Mouse (Mus musculus) neural tube, embryonic 14.5 days (tissue): ENCODE results near the gene Utp6. TPM values are rescaled to one million over a fixed set of nuclear protein-coding genes. Genes with fewer than 3 reads are reported as not detected.
A peak's percentile ranks its signal among the peaks of the same experiment; 100 is the strongest.

Source experiments
- ATAC-seq: fragments of 200-750 bp; cut with Nextera tagmentation; 2 replicates; pipeline ENCODE4 v1.8.0; 2017; ENCODE audit warnings: low read depth, mild to moderate bottlenecking, moderate TSS enrichment, moderate library complexity
- H3K27ac ChIP-seq: fragments of 300-500 bp; sonication (generic); 2 replicates; pipeline ENCODE4 v1.5.1; 2014; ENCODE audit warnings: low read depth, mild to moderate bottlenecking, control low read depth, low read length, moderate library complexity, mixed read lengths
- H3K27me3 ChIP-seq: fragments of 300-500 bp; sonication (generic); 2 replicates; pipeline ENCODE4 v1.6.1; 2014; ENCODE audit warnings: low read length; ENCODE audit not compliant: control insufficient read depth, insufficient read depth
- H3K36me3 ChIP-seq: fragments of 300-500 bp; sonication (generic); 2 replicates; pipeline ENCODE4 v1.6.1; 2014; ENCODE audit warnings: low read length, mixed read lengths; ENCODE audit not compliant: control insufficient read depth, insufficient read depth
- H3K4me1 ChIP-seq: fragments of 300-500 bp; sonication (generic); 2 replicates; pipeline ENCODE4 v1.6.1; 2014; ENCODE audit warnings: low read length; ENCODE audit not compliant: control insufficient read depth, insufficient read depth
- H3K4me2 ChIP-seq: fragments of 300-500 bp; sonication (generic); 2 replicates; pipeline ENCODE4 v1.6.1; 2014; ENCODE audit warnings: mild to moderate bottlenecking, low read depth, low read length, control low read depth
- H3K4me3 ChIP-seq: fragments of 300-500 bp; sonication (generic); 2 replicates; pipeline ENCODE4 v1.5.1; 2014; ENCODE audit warnings: low read depth, low read length, control low read depth, mixed read lengths
- H3K9ac ChIP-seq: fragments of 300-500 bp; sonication (generic); replicated peaks from 2 replicates; pipeline ENCODE4 v1.6.1; 2014; ENCODE audit warnings: low read depth, mild to moderate bottlenecking, control low read depth, low read length, mixed read lengths
- H3K9me3 ChIP-seq: fragments of 300-500 bp; sonication (generic); 2 replicates; pipeline ENCODE4 v1.6.1; 2016; ENCODE audit warnings: low read length; ENCODE audit not compliant: control insufficient read depth
- WGBS: fragments of 180-500 bp; shearing (Covaris S2); extraction: QIAGEN DNeasy Blood & Tissue Kit; methylation state at CpG from one replicate; pipeline ENCODE4 v1.1.7; 2014; 5-methylcytosine and 5-hydroxymethylcytosine counted together
- polyA plus RNA-seq: library from polyadenylated mRNA; unstranded; fragments of >200 nt; fragmentation: Nextera tagmentation; extraction: Ambion mirVana; gene quantifications from 2 replicates; pipeline ENCODE4 v1.2.1, GENCODE M21; 2014

The Utp6 gene
- polyA plus RNA-seq, 1 experiment from 2014 or later = 42.8 TPM

GRCm38 (mm10) chr11:79967752-79968151 lies 5.6 kb upstream of the Utp6 start:
- H3K27me3 ChIP-seq = no peaks in the 10 kb centered on the region
- 79% methylated on average over 10 of the region's 10 CpGs for WGBS
- no peak overlapping the region for H3K27ac ChIP-seq

GRCm38 (mm10) chr11:79965896-79966295 lies 3.7 kb upstream of the Utp6 start:
- Histone ChIP-seq H3K9ac (no peak overlapping the region), H3K36me3 (no peaks in the 10 kb centered on the region), H3K27me3 (no peaks in the 10 kb centered on the region), H3K27ac (no peak overlapping the region), H3K9me3 (no peaks in the 10 kb centered on the region), H3K4me1 (no peaks in the 10 kb centered on the region), H3K4me3 (no peak overlapping the region), H3K4me2 (no peak overlapping the region)
- 41% methylated on average over 8 of the region's 8 CpGs for WGBS
- no peak for ATAC-seq

More at GRCm38 (mm10) chr11:79967752-79968151, 5.6 kb upstream of the Utp6 start:
- Histone ChIP-seq H3K4me3 (no peak overlapping the region), H3K4me1 (no peaks in the 10 kb centered on the region), H3K9ac (no peak overlapping the region), H3K4me2 (no peak overlapping the region), H3K36me3 (no peaks in the 10 kb centered on the region), H3K9me3 (no peaks in the 10 kb centered on the region)
- no peak for ATAC-seq

GRCm38 (mm10) chr11:79963212-79963974 lies 1.2 kb upstream of the Utp6 start:
- Histone ChIP-seq H3K9ac (no peak overlapping the region), H3K4me1 (no peaks in the 10 kb centered on the region), H3K27me3 (no peaks in the 10 kb centered on the region), H3K4me3 (no peak overlapping the region; the same call in 1 of the 2 replicates), H3K36me3 (peaks cover 7% of the 10 kb centered on the region), H3K4me2 (peak overlapping the region; percentile 59; the same call in 1 of the 2 replicates), H3K27ac (no peak overlapping the region), H3K9me3 (no peaks in the 10 kb centered on the region)
- no peak for ATAC-seq
- 51% methylated on average over 8 of the region's 8 CpGs for WGBS

- Histone ChIP-seq H3K27ac (no peak overlapping the region), H3K4me3 (peak overlapping the region; percentile 44), H3K9ac (no peak overlapping the region), H3K4me2 (peak overlapping the region; percentile 59), H3K4me1 (no peaks in the 10 kb centered on the region), H3K9me3 (no peaks in the 10 kb centered on the region), H3K27me3 (no peaks in the 10 kb centered on the region), H3K36me3 (peaks cover 12% of the 10 kb centered on the region)
- no peak for ATAC-seq
- 4% methylated on average over 9 of the region's 9 CpGs for WGBS
These were observed 640 bp upstream of the Utp6 start for GRCm38 (mm10) chr11:79962877-79963183.

- 8% methylated on average over 27 of the region's 27 CpGs for whole genome bisulfite sequencing
These were observed 655 bp downstream of the Utp6 start for GRCm38 (mm10) chr11:79961346-79962124.

GRCm38 (mm10) chr11:79947265-79947664 lies 14.9 kb downstream of the Utp6 start:
- Histone ChIP-seq H3K4me1 (no peaks in the 10 kb centered on the region), H3K9me3 (no peaks in the 10 kb centered on the region), H3K27me3 (no peaks in the 10 kb centered on the region), H3K4me2 (no peak overlapping the region), H3K36me3 (peaks cover 71% of the 10 kb centered on the region), H3K27ac (no peak overlapping the region), H3K4me3 (no peak overlapping the region), H3K9ac (no peak overlapping the region)
- no peak for ATAC-seq
- WGBS = 95% methylated on average over 3 of the region's 3 CpGs

More at GRCm38 (mm10) chr11:79961346-79962124, 655 bp downstream of the Utp6 start:
- Histone ChIP-seq H3K4me1 (no peaks in the 10 kb centered on the region), H3K27ac (no peak overlapping the region), H3K36me3 (peaks cover 20% of the 10 kb centered on the region), H3K27me3 (no peaks in the 10 kb centered on the region), H3K4me2 (peak overlapping the region; percentile 57), H3K4me3 (peak overlapping the region; percentile 44), H3K9ac (peak overlapping the region; percentile 30), H3K9me3 (no peaks in the 10 kb centered on the region)
- ATAC-seq = peak; percentile 47; the same call in 1 of the 2 replicates

GRCm38 (mm10) chr11:79943601-79944000 lies 18.6 kb downstream of the Utp6 start:
- Histone ChIP-seq H3K27me3 (no peaks in the 10 kb centered on the region), H3K4me1 (no peaks in the 10 kb centered on the region), H3K9ac (no peak overlapping the region), H3K4me2 (no peak overlapping the region), H3K4me3 (no peak overlapping the region), H3K36me3 (peaks cover 64% of the 10 kb centered on the region), H3K9me3 (no peaks in the 10 kb centered on the region), H3K27ac (no peak overlapping the region)
- 93% methylated on average over 7 of the region's 7 CpGs for WGBS
- ATAC-seq = no peak

GRCm38 (mm10) chr11:79943136-79943535 lies 19.1 kb downstream of the Utp6 start:
- H3K4me1 ChIP-seq = no peaks in the 10 kb centered on the region
- no peak overlapping the region for H3K4me2 ChIP-seq
- WGBS = 87% methylated on average over 8 of the region's 8 CpGs
- H3K9me3 ChIP-seq = no peaks in the 10 kb centered on the region
- no peak overlapping the region for H3K27ac ChIP-seq
- peaks cover 61% of the 10 kb centered on the region for H3K36me3 ChIP-seq
- H3K4me3 ChIP-seq = no peak overlapping the region
- ATAC-seq = no peak
- H3K9ac ChIP-seq = no peak overlapping the region
- H3K27me3 ChIP-seq = no peaks in the 10 kb centered on the region

GRCm38 (mm10) chr11:79935766-79936165 lies 26.4 kb downstream of the Utp6 start:
- Histone ChIP-seq H3K9me3 (no peaks in the 10 kb centered on the region), H3K27me3 (no peaks in the 10 kb centered on the region), H3K36me3 (peaks cover 35% of the 10 kb centered on the region), H3K9ac (no peak overlapping the region), H3K4me3 (no peak overlapping the region), H3K4me2 (no peak overlapping the region), H3K27ac (no peak overlapping the region), H3K4me1 (no peaks in the 10 kb centered on the region)
- 91% methylated on average over 9 of the region's 9 CpGs for WGBS
- no peak for ATAC-seq
